Mouse (Mus musculus) splenic B cell, adult 2 months (primary cell): Measurements from ENCODE around the gene Ces4a.

ENCODE experiments used
- DNase-seq: peaks from one replicate; pipeline ENCODE4 v3.0.0-alpha.2; 2011; ENCODE audit warnings: low read depth, low spot score
- H3K27me3 ChIP-seq: 2 replicates; pipeline ENCODE4 v1.6.1; 2012; ENCODE audit warnings: mild to moderate bottlenecking, low read length, moderate library complexity, mixed read lengths; ENCODE audit not compliant: control insufficient read depth, poor library complexity, insufficient read depth, severe bottlenecking
- H3K36me3 ChIP-seq: 2 replicates; pipeline ENCODE4 v1.6.1; 2012; ENCODE audit warnings: mild to moderate bottlenecking, low read length, moderate library complexity, mixed read lengths; ENCODE audit not compliant: control insufficient read depth, poor library complexity, insufficient read depth, severe bottlenecking

Gene Ces4a

GRCm38 (mm10) chr8:105186467-105187005, 54.9 kb downstream of the Ces4a start:
- DNase-seq, result no peak
- 0 out of 2 replicates have a peak, but pooled peaks cover 5% of the 10 kb centered on the region for H3K36me3 ChIP-seq
- no peaks in the 10 kb centered on the region for H3K27me3 ChIP-seq

- no peaks in the 10 kb centered on the region for H3K27me3 ChIP-seq
- DNase-seq, result no peak
These were observed 60.6 kb downstream of the Ces4a start for GRCm38 (mm10) chr8:105192182-105192581.

More at GRCm38 (mm10) chr8:105192182-105192581, 60.6 kb downstream of the Ces4a start:
- H3K36me3 ChIP-seq, result peaks cover 9% of the 10 kb centered on the region; the same call in 1 of the 2 replicates
